Mouse (Mus musculus): Measurements from ENCODE around the gene Gm5617.

DNA sequence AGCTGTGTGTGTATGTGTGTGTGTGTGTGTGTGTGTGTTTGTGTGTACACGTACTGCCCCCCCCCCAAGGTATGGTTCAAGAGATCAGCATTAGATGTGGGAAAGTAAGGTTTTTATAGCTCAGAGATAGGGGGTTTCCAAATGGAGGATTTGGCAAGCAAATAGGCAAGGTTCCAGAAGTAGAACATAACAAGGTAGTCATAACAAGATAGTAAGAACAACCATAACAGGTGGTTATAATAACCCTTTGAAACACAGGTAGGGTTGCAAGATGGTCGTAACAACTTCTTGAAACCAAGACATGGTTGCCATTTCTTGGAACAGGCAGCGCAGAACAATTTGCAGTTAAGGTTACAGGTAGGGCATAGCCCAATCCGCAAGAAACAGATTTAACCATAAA, 31.3 kb downstream of the Gm5617 start:
- TF ChIP-seq POLR2A (IDR thresholded peaks at IDR 0.05; ENCODE audit: extremely low read depth, insufficient read depth, low read length) (no peak), CTCF (IDR thresholded peaks at IDR 0.05; ENCODE audit: extremely low read depth, insufficient read depth, low read length) (no peak)

All from cortical plate, adult 2 months (tissue).